Mouse (Mus musculus): ENCODE data around the gene Cxcr4. TPM values are rescaled to one million over a fixed set of nuclear protein-coding genes. Genes with fewer than 3 reads are reported as not detected.

The Cxcr4 gene
- polyA plus RNA-seq, 1 experiment from 2014 or later, result 9.2 TPM

- Histone ChIP-seq H3K27me3 (0 out of 2 replicates have a peak, but pooled peaks cover 5% of the 10 kb centered on the region), H3K27ac (replicated peaks) (no peak overlapping the region), H3K9ac (no peak overlapping the region), H3K4me1 (replicated peaks) (peaks cover 56% of the 10 kb centered on the region), H3K4me2 (peak overlapping the region; percentile 8; the same call in 1 of the 2 replicates), H3K4me3 (no peak overlapping the region), H3K36me3 (no peaks in the 10 kb centered on the region), H3K9me3 (no peaks in the 10 kb centered on the region)
- WGBS, result 26% methylated on average over 12 of the region's 12 CpGs
- ATAC-seq (ENCODE audit: low FRiP score, low read depth), result no peak
Measured at GRCm38 (mm10) chr1:128594353-128595104, 2.4 kb upstream of the Cxcr4 start.

GRCm38 (mm10) chr1:128592961-128593501 is 938 bp upstream of the Cxcr4 start:
- Histone ChIP-seq H3K4me1 (replicated peaks) (peaks cover 60% of the 10 kb centered on the region), H3K4me2 (peak overlapping the region; percentile 83), H3K36me3 (no peaks in the 10 kb centered on the region), H3K27me3 (0 out of 2 replicates have a peak, but pooled peaks cover 5% of the 10 kb centered on the region), H3K4me3 (peak overlapping the region; percentile 61), H3K9ac (peak overlapping the region; percentile 32), H3K9me3 (no peaks in the 10 kb centered on the region), H3K27ac (replicated peaks) (peak overlapping the region; percentile 55)
- under 1% methylated on average over 23 of the region's 24 CpGs for WGBS
- peak; percentile 63 for ATAC-seq (ENCODE audit: low FRiP score, low read depth)

- Histone ChIP-seq H3K4me2 (peak overlapping the region; percentile 83), H3K27ac (replicated peaks) (peak overlapping the region; percentile 73), H3K4me3 (peak overlapping the region; percentile 61), H3K36me3 (no peaks in the 10 kb centered on the region), H3K9ac (peak overlapping the region; percentile 52), H3K4me1 (replicated peaks) (peaks cover 60% of the 10 kb centered on the region), H3K9me3 (no peaks in the 10 kb centered on the region), H3K27me3 (0 out of 2 replicates have a peak, but pooled peaks cover 5% of the 10 kb centered on the region)
- ATAC-seq (ENCODE audit: low FRiP score, low read depth), result peak; percentile 2; the same call in 1 of the 2 replicates
- WGBS, result under 1% methylated on average over 20 of the region's 20 CpGs
Measured at GRCm38 (mm10) chr1:128591721-128592210, 327 bp downstream of the Cxcr4 start.

- H3K4me2 ChIP-seq, result peak overlapping the region; percentile 83
- H3K36me3 ChIP-seq, result no peaks in the 10 kb centered on the region
- 0 out of 2 replicates have a peak, but pooled peaks cover 5% of the 10 kb centered on the region for H3K27me3 ChIP-seq
- H3K9me3 ChIP-seq, result no peaks in the 10 kb centered on the region
- H3K27ac ChIP-seq (replicated peaks), result peak overlapping the region; percentile 73
- peak overlapping the region; percentile 52 for H3K9ac ChIP-seq
- no peak for ATAC-seq (ENCODE audit: low FRiP score, low read depth)
- under 1% methylated on average over 63 of the region's 63 CpGs for WGBS
- peaks cover 66% of the 10 kb centered on the region for H3K4me1 ChIP-seq (replicated peaks)
- H3K4me3 ChIP-seq, result peak overlapping the region; percentile 61
Measured at GRCm38 (mm10) chr1:128590816-128591720, 1.0 kb downstream of the Cxcr4 start.

- 2% methylated on average over 6 of the region's 6 CpGs for WGBS
- no peak for ATAC-seq (ENCODE audit: low FRiP score, low read depth)
- Histone ChIP-seq H3K36me3 (no peaks in the 10 kb centered on the region), H3K27me3 (0 out of 2 replicates have a peak, but pooled peaks cover 5% of the 10 kb centered on the region), H3K4me3 (peak overlapping the region; percentile 61), H3K9ac (peak overlapping the region; percentile 5; the same call in 1 of the 2 replicates), H3K9me3 (no peaks in the 10 kb centered on the region), H3K27ac (replicated peaks) (peak overlapping the region; percentile 42), H3K4me1 (replicated peaks) (peaks cover 59% of the 10 kb centered on the region), H3K4me2 (peak overlapping the region; percentile 83)
Measured at GRCm38 (mm10) chr1:128590011-128590410, 2.1 kb downstream of the Cxcr4 start.

- WGBS, result 35% methylated on average over 9 of the region's 9 CpGs
- Histone ChIP-seq H3K4me2 (peak overlapping the region; percentile 83), H3K9ac (0 out of 2 replicates have a peak overlapping the region, but pooled peaks have one; percentile 5), H3K4me3 (peak overlapping the region; percentile 61), H3K27me3 (0 out of 2 replicates have a peak, but pooled peaks cover 2% of the 10 kb centered on the region), H3K36me3 (no peaks in the 10 kb centered on the region), H3K4me1 (replicated peaks) (peaks cover 54% of the 10 kb centered on the region), H3K9me3 (no peaks in the 10 kb centered on the region), H3K27ac (replicated peaks) (peak overlapping the region; percentile 42)
- ATAC-seq (ENCODE audit: low FRiP score, low read depth), result no peak
Measured at GRCm38 (mm10) chr1:128589488-128589887, 2.6 kb downstream of the Cxcr4 start.

GRCm38 (mm10) chr1:128588337-128588736 is 3.8 kb downstream of the Cxcr4 start:
- Histone ChIP-seq H3K4me2 (peak overlapping the region; percentile 83), H3K9me3 (no peaks in the 10 kb centered on the region), H3K27ac (replicated peaks) (no peak overlapping the region), H3K27me3 (0 out of 2 replicates have a peak, but pooled peaks cover 2% of the 10 kb centered on the region), H3K4me3 (no peak overlapping the region), H3K36me3 (no peaks in the 10 kb centered on the region), H3K9ac (no peak overlapping the region), H3K4me1 (replicated peaks) (peaks cover 47% of the 10 kb centered on the region)
- WGBS, result 18% methylated on average over 2 of the region's 2 CpGs
- ATAC-seq (ENCODE audit: low FRiP score, low read depth), result no peak

GRCm38 (mm10) chr1:128586928-128587780 is 4.9 kb downstream of the Cxcr4 start:
- no peak overlapping the region for H3K9ac ChIP-seq
- 31% methylated on average over 8 of the region's 8 CpGs for WGBS

GRCm38 (mm10) chr1:128586162-128586927 is 5.7 kb downstream of the Cxcr4 start:
- H3K4me1 ChIP-seq (replicated peaks), result peaks cover 28% of the 10 kb centered on the region
- H3K36me3 ChIP-seq, result no peaks in the 10 kb centered on the region
- 11% methylated on average over 8 of the region's 8 CpGs for WGBS
- H3K9ac ChIP-seq, result no peak overlapping the region
- H3K27me3 ChIP-seq, result no peaks in the 10 kb centered on the region
- peak; percentile 70 for ATAC-seq (ENCODE audit: low FRiP score, low read depth)
- H3K4me3 ChIP-seq, result no peak overlapping the region
- peak overlapping the region; percentile 17 for H3K27ac ChIP-seq (replicated peaks)
- no peak overlapping the region for H3K4me2 ChIP-seq
- H3K9me3 ChIP-seq, result no peaks in the 10 kb centered on the region

More at GRCm38 (mm10) chr1:128586928-128587780, 4.9 kb downstream of the Cxcr4 start:
- Histone ChIP-seq H3K36me3 (no peaks in the 10 kb centered on the region), H3K4me1 (replicated peaks) (peaks cover 36% of the 10 kb centered on the region), H3K27ac (replicated peaks) (peak overlapping the region; percentile 39), H3K4me3 (no peak overlapping the region), H3K4me2 (peak overlapping the region; percentile 83), H3K27me3 (0 out of 2 replicates have a peak, but pooled peaks cover 2% of the 10 kb centered on the region), H3K9me3 (no peaks in the 10 kb centered on the region)
- ATAC-seq (ENCODE audit: low FRiP score, low read depth), result no peak
